Mouse (Mus musculus): ENCODE measurements around the gene Krtap19-2. TPM values are rescaled to one million over a fixed set of nuclear protein-coding genes. Genes with fewer than 3 reads are reported as not detected.
A peak's percentile ranks its signal among the peaks of the same experiment; 100 is the strongest.

Krtap19-2 gene
- total RNA-seq (2021) (not detected), polyA plus RNA-seq (2012; rRNA removed) (not detected in 2 replicates)
- long read RNA-seq = 0 reads

DNA sequence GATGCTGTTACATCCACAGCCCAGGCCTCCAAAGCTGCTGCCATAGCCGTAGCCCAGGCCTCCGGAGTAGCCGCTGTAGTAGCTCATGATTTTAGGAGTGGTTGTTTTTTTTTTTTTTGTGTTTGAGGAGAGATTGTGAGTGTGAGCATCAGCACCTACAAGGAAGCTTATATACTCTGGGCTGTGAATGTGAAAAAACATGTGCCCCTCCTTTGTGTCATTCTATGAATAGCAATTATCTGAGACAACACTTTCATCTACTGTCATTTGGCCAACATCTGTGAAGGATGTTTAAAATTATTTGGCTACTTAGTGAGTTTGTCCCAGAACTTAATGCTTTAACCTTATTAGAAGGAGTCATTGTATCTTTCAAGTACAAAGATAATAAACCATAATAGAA, at the start of gene Krtap19-2:
Krtap19-2 (minus strand) TSS at position 101 of the 400 bp plus-strand sequence.
- no peak for DNase-seq

DNA sequence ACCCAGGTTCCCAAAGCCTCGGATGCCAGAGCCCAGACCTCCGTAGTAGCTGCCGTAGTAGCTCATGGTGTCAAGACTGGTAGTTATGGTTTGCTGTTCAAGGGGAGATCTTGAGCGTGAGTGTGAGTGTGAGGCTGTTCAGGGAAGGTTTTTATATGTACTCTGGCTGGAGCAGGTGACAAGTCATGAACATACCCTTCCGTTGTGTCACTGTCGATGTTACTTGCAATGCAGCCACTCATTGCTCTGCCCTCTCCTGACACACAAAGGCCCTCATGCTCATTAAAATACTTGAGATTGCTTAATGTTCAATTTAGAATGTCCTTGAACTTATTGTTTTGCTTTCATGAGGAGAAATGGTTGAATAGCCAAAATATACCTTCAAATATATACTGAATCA, 22.3 kb upstream of the Krtap19-2 start, which contains the start of gene Krtap19-5:
Krtap19-5 (minus strand) TSS at position 101 of the 400 bp plus-strand sequence.
- DNase-seq = no peak

DNA sequence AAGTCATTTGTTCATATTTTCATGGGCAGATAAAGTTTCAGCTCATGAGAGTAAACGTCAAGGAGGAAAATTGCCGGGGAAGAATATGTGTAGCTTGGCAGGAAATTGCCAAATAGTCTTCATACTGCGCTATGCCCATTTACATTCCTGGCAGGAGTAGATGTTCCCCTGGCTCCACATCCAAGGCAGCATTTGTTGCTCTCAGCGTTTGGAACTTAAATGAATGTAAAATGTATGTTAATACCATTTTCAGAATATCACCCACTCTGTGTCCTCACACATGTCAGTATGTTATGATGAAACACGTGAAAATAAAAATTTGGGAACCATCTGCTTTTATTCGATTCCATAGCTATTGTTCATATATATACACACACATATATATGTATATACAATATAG, 12.8 kb upstream of the Krtap19-2 start:
- no peak for DNase-seq

DNA sequence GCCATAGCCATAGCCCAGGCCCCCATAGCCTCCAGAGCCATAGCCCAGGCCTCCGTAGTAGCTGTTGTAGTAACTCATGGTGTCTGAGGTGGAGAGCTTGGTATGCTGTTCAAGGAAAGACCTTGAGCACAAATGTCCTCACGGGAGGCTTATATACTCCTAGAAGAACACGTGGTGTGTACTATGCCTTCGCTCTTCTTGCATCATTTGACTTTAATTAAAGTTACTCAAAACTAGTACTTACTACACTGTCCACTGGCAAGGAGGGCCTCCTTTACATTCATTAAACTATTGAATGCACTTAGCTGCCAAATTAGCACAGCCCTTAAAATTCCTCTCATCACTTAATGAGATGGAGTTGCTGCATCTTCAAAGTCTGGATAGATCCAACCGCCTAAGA, 10.9 kb upstream of the Krtap19-2 start, which contains the start of gene Krtap19-4:
Krtap19-4 (minus strand) TSS at position 101 of the 400 bp plus-strand sequence.
- no peak for DNase-seq

DNA sequence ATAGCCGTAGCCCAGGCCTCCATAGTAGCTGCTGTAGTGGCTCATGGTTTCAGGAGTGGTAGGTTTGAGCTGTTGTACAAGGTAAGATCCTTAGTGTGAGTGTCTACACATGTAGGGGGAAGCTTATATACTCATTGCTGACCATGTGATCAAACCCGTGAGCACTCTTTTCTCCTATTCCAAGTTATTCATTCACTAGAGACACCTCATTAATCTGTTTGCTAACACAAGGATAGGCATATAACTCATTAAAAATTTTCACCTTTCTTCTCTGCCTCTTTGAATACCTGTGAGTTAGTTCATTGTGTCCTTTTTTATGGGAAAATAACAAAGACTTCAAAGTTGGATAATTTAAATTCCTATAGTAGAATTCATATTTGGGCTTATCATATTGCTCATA, 3.9 kb upstream of the Krtap19-2 start, which contains the start of gene Krtap19-3:
Krtap19-3 (minus strand) TSS at position 101 of the 400 bp plus-strand sequence.
- no peak for DNase-seq

DNA sequence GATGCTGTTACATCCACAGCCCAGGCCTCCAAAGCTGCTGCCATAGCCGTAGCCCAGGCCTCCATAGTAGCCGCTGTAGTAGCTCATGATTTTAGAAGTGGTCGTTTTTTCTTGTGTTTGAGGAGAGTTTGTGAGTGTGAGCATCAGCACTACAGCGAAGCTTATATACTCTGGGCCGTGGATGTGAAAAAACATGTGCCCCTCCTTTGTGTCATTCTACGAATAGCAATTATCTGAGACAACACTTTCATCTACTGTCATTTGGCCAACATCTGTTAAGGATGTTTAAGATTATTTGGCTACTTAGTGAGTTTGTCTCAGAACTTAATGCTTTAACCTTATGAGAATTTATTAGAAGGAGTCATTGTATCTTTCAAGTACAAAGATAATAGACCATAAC, 4.8 kb downstream of the Krtap19-2 start, which contains the start of gene Krtap19-1:
Krtap19-1 (minus strand) TSS at position 101 of the 400 bp plus-strand sequence.
- DNase-seq = no peak

DNA sequence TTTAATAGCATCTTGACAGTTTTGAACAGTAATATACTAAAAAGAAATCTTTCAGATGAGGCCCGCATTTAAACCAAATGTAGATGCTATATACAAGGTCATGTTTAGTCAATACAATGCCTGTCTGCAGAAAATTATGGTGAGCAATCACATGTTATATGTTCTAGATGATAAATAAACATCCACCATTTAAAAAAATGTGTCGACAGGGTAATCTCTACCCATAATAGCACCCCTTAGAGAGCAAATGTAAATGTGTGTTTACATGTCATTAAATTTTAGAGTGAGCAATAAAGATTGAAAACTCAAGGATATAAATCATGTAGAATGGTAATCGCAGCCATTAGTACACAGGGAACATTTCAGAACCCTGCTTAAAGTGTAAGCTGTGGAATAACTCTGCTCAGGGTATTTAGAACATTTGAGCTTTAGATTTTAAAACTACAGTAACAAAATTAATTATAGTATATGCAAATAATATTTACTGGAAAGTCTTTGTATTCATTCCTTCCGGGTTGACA, 9.1 kb downstream of the Krtap19-2 start:
- no peak for DNase-seq

DNA sequence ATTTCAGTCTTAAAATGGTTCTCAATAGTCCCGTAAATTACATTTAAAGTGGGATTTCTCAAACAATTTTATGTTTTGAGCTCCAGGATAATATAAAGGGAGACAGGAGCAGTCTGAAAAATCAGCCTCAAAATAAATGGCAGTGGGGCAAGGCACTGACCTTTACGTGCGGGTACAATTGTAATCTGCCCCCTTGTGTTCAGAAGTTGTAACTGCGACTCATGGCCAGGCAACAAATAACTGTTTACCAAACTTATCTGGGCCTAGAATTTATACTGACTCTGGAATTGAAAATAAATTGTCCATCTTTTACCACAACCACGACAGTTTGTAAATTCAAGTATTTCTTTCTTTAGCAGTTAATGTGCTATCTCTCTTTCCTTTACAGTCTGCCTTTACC, 22.6 kb downstream of the Krtap19-2 start:
- DNase-seq = no peak

DNA sequence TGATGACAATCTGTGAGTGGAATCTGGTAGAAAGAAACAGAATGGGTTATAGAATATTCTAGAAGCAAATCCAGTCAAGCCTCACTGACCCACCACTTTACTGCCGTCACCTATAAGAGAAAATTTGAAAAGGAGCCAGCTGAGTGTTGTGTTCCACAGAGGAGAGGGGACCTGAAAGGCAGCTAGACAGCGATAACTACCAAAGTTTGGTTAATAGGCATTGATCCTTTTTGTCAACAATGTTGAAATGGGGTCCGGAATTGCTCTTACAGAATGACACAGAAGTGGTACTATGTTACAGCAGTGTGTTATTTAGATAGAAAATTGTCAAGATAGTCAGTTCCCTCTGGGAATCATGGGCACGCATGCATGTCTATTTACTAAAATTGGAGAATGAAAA, 25.5 kb downstream of the Krtap19-2 start:
- no peak for DNase-seq

DNA sequence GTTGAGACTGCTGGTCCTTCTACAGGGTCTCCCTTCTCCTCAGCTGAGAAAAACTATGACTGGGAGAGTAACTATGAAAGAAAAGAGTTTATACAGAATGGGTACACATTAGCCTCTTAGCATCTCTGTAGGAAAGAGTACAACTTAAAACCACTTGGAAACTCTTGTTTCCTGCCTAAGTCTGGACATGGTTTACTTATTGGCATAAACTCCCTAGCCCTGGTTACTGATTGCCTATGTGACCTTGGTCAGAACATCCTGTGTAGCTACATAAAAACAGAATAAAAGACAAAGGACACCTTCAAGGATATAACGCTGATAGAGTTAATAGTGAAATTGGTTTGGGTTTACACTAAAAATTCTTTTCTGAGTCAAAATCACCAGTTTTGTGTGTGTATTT, 26.7 kb downstream of the Krtap19-2 start:
- no peak for DNase-seq

DNA sequence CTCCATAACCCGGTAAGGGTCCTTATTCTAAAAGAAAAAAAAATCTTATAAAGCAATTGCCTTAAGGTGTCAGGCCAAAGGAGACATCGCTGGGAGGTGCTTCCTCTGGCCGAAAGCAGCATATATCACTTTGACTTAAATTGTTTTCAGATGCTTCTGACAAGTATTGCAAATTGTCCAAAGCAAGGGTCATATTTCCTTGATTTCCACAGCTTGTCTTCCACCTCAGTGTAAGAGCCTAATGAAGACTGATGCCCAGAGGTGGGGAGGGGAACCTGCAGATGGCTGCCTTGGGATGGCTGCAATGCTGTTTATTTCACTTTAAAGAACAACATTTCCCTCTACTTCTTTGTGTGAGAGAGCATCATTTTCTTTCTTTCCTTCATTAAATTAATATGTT, 47.1 kb downstream of the Krtap19-2 start:
- DNase-seq = no peak

DNA sequence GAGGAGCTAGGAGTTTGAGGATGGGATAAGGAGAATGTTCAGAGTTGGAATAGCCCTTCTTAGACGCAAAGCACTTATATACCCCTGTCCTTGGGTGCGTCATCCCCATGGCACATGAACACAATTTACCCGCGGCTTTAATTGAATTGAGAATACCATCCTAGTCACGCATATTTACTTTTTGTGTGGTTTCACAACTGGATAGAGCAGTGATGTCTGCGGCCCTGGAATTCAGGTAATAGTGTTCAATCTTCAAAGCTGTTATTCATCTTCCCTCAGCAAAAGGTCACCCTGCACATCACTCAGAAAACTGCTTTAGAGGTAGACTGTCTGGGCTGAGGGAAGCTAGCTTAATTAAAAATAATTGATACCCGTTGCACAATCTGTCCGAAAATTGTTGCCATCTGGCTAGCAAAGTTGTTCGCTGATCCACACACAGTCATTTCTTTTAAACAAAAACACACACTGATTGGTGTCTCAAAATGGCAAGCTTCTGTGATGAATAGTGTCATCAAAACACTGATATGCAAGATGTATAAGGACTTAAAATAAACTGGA, 47.9 kb downstream of the Krtap19-2 start, which contains the start of gene Krtap14:
Krtap14 (minus strand) TSS at position 51 of the 558 bp plus-strand sequence.
- DNase-seq = no peak

DNA sequence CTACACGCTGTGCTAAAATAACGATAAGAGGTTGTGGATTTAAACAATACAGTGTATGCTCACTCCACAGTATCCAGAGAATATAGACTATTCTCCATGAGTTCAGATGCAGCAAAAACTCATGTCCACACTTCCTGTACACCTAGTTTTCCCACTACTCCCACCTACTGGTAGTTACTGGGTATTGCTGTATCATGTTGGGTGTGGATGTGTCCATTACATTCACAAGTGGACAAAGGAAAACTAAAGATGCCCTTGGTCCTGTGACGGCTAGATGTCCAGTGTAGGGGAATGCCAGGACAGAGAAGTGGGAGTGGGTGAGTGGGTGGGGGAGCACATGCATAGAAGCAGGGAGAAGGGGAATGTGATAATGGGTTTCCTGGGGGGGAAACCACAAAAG, 50.3 kb downstream of the Krtap19-2 start:
- DNase-seq = peak; percentile 5

Other genes starting within 250 kb of the Krtap19-2 start
- not detected for gene 2310079G19Rik, start 246.6 kb downstream of the Krtap19-2 start, total RNA-seq (2021)
- gene 2310079G19Rik, start 246.6 kb downstream of the Krtap19-2 start, polyA plus RNA-seq (2012; rRNA removed) = not detected in 2 replicates
- gene Krtap26-1, start 226.5 kb downstream of the Krtap19-2 start, total RNA-seq (2021) = not detected
- not detected in 2 replicates for gene Krtap26-1, start 226.5 kb downstream of the Krtap19-2 start, polyA plus RNA-seq (2012; rRNA removed)
- gene Krtap27-1, start 202.6 kb downstream of the Krtap19-2 start, total RNA-seq (2021) = not detected
- not detected in 2 replicates for gene Krtap27-1, start 202.6 kb downstream of the Krtap19-2 start, polyA plus RNA-seq (2012; rRNA removed)
- gene 2310061N02Rik, start 166.3 kb downstream of the Krtap19-2 start, total RNA-seq (2021) = not detected
- gene 2310061N02Rik, start 166.3 kb downstream of the Krtap19-2 start, polyA plus RNA-seq (2012; rRNA removed) = not detected in 2 replicates
- gene Krtap13-1, start 145.4 kb downstream of the Krtap19-2 start, total RNA-seq (2021) = not detected
- not detected in 2 replicates for gene Krtap13-1, start 145.4 kb downstream of the Krtap19-2 start, polyA plus RNA-seq (2012; rRNA removed)
- gene Krtap13, start 122.6 kb downstream of the Krtap19-2 start, total RNA-seq (2021) = not detected
- gene Krtap13, start 122.6 kb downstream of the Krtap19-2 start, polyA plus RNA-seq (2012; rRNA removed) = not detected in 2 replicates
- gene 2310034C09Rik, start 115.4 kb downstream of the Krtap19-2 start, total RNA-seq (2021) = not detected
- not detected in 2 replicates for gene 2310034C09Rik, start 115.4 kb downstream of the Krtap19-2 start, polyA plus RNA-seq (2012; rRNA removed)
- not detected for gene 2310057N15Rik, start 100.1 kb downstream of the Krtap19-2 start, total RNA-seq (2021)
- gene 2310057N15Rik, start 100.1 kb downstream of the Krtap19-2 start, polyA plus RNA-seq (2012; rRNA removed) = not detected in 2 replicates
- not detected for gene Gm5965, start 96.4 kb downstream of the Krtap19-2 start, total RNA-seq (2021)
- gene Gm5965, start 96.4 kb downstream of the Krtap19-2 start, polyA plus RNA-seq (2012; rRNA removed) = not detected in 2 replicates
- not detected for gene Gm20741, start 62.0 kb downstream of the Krtap19-2 start, total RNA-seq (2021)
- gene Gm20741, start 62.0 kb downstream of the Krtap19-2 start, polyA plus RNA-seq (2012; rRNA removed) = not detected in 2 replicates
- gene Krtap15, start 54.1 kb downstream of the Krtap19-2 start, total RNA-seq (2021) = not detected
- gene Krtap15, start 54.1 kb downstream of the Krtap19-2 start, polyA plus RNA-seq (2012; rRNA removed) = not detected in 2 replicates
- gene Krtap14, start 48.1 kb downstream of the Krtap19-2 start, total RNA-seq (2021) = not detected
- not detected in 2 replicates for gene Krtap14, start 48.1 kb downstream of the Krtap19-2 start, polyA plus RNA-seq (2012; rRNA removed)
- not detected for gene Krtap19-1, start 4.9 kb downstream of the Krtap19-2 start, total RNA-seq (2021)
- not detected in 2 replicates for gene Krtap19-1, start 4.9 kb downstream of the Krtap19-2 start, polyA plus RNA-seq (2012; rRNA removed)
- gene Krtap19-3, start 3.8 kb upstream of the Krtap19-2 start, total RNA-seq (2021) = not detected
- gene Krtap19-3, start 3.8 kb upstream of the Krtap19-2 start, polyA plus RNA-seq (2012; rRNA removed) = not detected in 2 replicates
- gene Krtap19-4, start 10.8 kb upstream of the Krtap19-2 start, total RNA-seq (2021) = not detected
- gene Krtap19-4, start 10.8 kb upstream of the Krtap19-2 start, polyA plus RNA-seq (2012; rRNA removed) = not detected in 2 replicates
- gene Krtap19-5, start 22.2 kb upstream of the Krtap19-2 start, total RNA-seq (2021) = not detected
- not detected in 2 replicates for gene Krtap19-5, start 22.2 kb upstream of the Krtap19-2 start, polyA plus RNA-seq (2012; rRNA removed)
- gene Krtap19-9b, start 58.0 kb upstream of the Krtap19-2 start, total RNA-seq (2021) = not detected
- gene Krtap19-9b, start 58.0 kb upstream of the Krtap19-2 start, polyA plus RNA-seq (2012; rRNA removed) = not detected in 2 replicates
- gene Krtap16-3, start 88.6 kb upstream of the Krtap19-2 start, total RNA-seq (2021) = not detected
- not detected in 2 replicates for gene Krtap16-3, start 88.6 kb upstream of the Krtap19-2 start, polyA plus RNA-seq (2012; rRNA removed)
- not detected for gene Krtap22-2, start 136.5 kb upstream of the Krtap19-2 start, total RNA-seq (2021)
- gene Krtap22-2, start 136.5 kb upstream of the Krtap19-2 start, polyA plus RNA-seq (2012; rRNA removed) = not detected in 2 replicates
- not detected for gene Gm10229, start 141.0 kb upstream of the Krtap19-2 start, total RNA-seq (2021)
- not detected in 2 replicates for gene Gm10229, start 141.0 kb upstream of the Krtap19-2 start, polyA plus RNA-seq (2012; rRNA removed)
- not detected for gene Krtap6-1, start 157.4 kb upstream of the Krtap19-2 start, total RNA-seq (2021)
- gene Krtap6-1, start 157.4 kb upstream of the Krtap19-2 start, polyA plus RNA-seq (2012; rRNA removed) = not detected in 2 replicates
- not detected for gene Gm10228, start 167.2 kb upstream of the Krtap19-2 start, total RNA-seq (2021)
- gene Gm10228, start 167.2 kb upstream of the Krtap19-2 start, polyA plus RNA-seq (2012; rRNA removed) = not detected in 2 replicates
- not detected for gene Krtap6-5, start 173.6 kb upstream of the Krtap19-2 start, total RNA-seq (2021)
- not detected in 2 replicates for gene Krtap6-5, start 173.6 kb upstream of the Krtap19-2 start, polyA plus RNA-seq (2012; rRNA removed)
- not detected for gene 1110025L11Rik, start 189.7 kb upstream of the Krtap19-2 start, total RNA-seq (2021)
- gene 1110025L11Rik, start 189.7 kb upstream of the Krtap19-2 start, polyA plus RNA-seq (2012; rRNA removed) = not detected in 2 replicates
- gene Krtap6-3, start 209.7 kb upstream of the Krtap19-2 start, total RNA-seq (2021) = not detected
- not detected in 2 replicates for gene Krtap6-3, start 209.7 kb upstream of the Krtap19-2 start, polyA plus RNA-seq (2012; rRNA removed)